Mouse (Mus musculus) limb, embryonic 11.5 days (tissue): ENCODE data around the gene Homer1. TPM values are rescaled to one million over a fixed set of nuclear protein-coding genes. Genes with fewer than 3 reads are reported as not detected.
A peak's percentile ranks its signal among the peaks of the same experiment; 100 is the strongest.

Experiments
- ATAC-seq: fragments of 200-750 bp; cut with Nextera tagmentation; 2 replicates; pipeline ENCODE4 v1.8.0; 2017; ENCODE audit warnings: low read depth; ENCODE audit not compliant: insufficient number of reproducible peaks, low FRiP score, low TSS enrichment
- DNase-seq: peaks from one replicate; pipeline ENCODE4 v3.0.0-alpha.2; 2015; ENCODE audit warnings: low spot score
- H3K27ac ChIP-seq: fragments of 300-500 bp; sonication (generic); replicated peaks from 2 replicates; pipeline ENCODE4 v1.5.1; 2014; ENCODE audit warnings: low read depth, mild to moderate bottlenecking, low read length
- H3K27me3 ChIP-seq: fragments of 300-500 bp; sonication (generic); 2 replicates; pipeline ENCODE4 v1.6.1; 2014; ENCODE audit warnings: mild to moderate bottlenecking, low read length, mixed read lengths; ENCODE audit not compliant: control insufficient read depth, insufficient read depth
- H3K36me3 ChIP-seq: fragments of 300-500 bp; sonication (generic); 2 replicates; pipeline ENCODE4 v1.6.1; 2014; ENCODE audit warnings: mild to moderate bottlenecking, low read length, moderate library complexity, mixed read lengths; ENCODE audit not compliant: control insufficient read depth, insufficient read depth
- H3K4me1 ChIP-seq: fragments of 300-500 bp; sonication (generic); 2 replicates; pipeline ENCODE4 v1.6.1; 2014; ENCODE audit warnings: low read length, mixed read lengths; ENCODE audit not compliant: control insufficient read depth, insufficient read depth
- H3K4me2 ChIP-seq: fragments of 300-500 bp; sonication (generic); 2 replicates; pipeline ENCODE4 v1.6.1; 2014; ENCODE audit warnings: low read depth, mild to moderate bottlenecking, moderate library complexity; ENCODE audit not compliant: severe bottlenecking
- H3K4me3 ChIP-seq: fragments of 300-500 bp; sonication (generic); 2 replicates; pipeline ENCODE4 v1.5.1; 2014; ENCODE audit warnings: low read depth, low read length
- H3K9ac ChIP-seq: fragments of 300-500 bp; sonication (generic); 2 replicates; pipeline ENCODE4 v1.6.1; 2014; ENCODE audit warnings: mild to moderate bottlenecking, low read length
- H3K9me3 ChIP-seq: fragments of 300-500 bp; sonication (generic); 2 replicates; pipeline ENCODE4 v1.6.1; 2016; ENCODE audit warnings: low read length; ENCODE audit not compliant: control insufficient read depth
- WGBS: fragments of 180-500 bp; shearing (Covaris S2); extraction: QIAGEN DNeasy Blood & Tissue Kit; methylation state at CpG from one replicate; pipeline ENCODE4 v1.1.7; 2014; 5-methylcytosine and 5-hydroxymethylcytosine counted together
- polyA plus RNA-seq: library from polyadenylated mRNA; unstranded; fragments of >200 nt; fragmentation: Nextera tagmentation; extraction: Ambion mirVana; gene quantifications from 2 replicates; pipeline ENCODE4 v1.2.1, GENCODE M21; 2014

The Homer1 gene
- polyA plus RNA-seq = 12.4 and 13.7 TPM in 2 replicates

DNA sequence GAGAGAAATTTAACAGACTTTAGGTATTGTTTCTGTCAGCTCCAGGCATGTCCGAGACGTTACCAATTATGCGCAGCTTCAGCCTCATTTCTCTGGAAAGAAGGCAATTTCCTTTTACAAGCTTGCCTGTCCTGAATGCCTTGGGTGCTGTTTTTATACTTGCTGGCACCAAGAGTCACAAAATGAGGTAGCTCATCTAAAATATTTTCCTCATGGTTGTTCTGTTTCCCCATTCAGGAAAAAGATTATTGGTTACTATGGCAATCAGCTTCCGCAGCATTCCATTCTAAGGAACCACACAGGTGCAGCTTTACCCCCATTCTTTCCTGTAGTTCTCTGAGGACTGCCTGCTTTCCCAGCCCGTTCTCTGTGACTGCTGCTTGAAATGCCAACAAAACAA is at the start of gene Homer1:
Gene Homer1, plus strand, starts transcription at position 320 of the 400 bp plus-strand sequence.
- Histone ChIP-seq H3K36me3 (no peaks in the 10 kb centered on the region), H3K4me1 (no peaks in the 10 kb centered on the region), H3K4me2 (no peak within 1 kb of the TSS), H3K9ac (no peak within 1 kb of the TSS), H3K27me3 (no peaks in the 10 kb centered on the region), H3K27ac (no peak within 1 kb of the TSS), H3K9me3 (no peaks in the 10 kb centered on the region), H3K4me3 (no peak within 1 kb of the TSS)
- no peak for ATAC-seq
- no peak for DNase-seq
- 79% methylated on average over 5 of the region's 5 CpGs for WGBS

DNA sequence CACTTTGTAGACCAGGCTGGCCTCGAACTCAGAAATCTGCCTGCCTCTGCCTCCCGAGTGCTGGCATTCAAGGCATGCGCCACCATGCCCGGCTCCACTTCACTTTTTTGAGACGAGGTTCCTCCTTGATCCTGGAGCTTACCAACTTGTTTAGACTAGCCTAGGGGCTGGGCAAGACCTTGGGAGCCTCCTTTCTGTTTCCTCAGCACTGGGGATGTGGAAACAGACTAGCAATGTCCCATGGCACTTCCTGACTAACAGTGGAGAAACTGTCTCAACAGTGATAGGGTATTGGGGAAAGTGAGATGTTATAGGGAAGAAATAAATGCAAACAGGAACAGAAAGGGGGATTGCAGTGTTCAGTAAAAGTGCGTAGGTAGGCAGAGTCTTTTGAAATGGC is 47.7 kb upstream of the Homer1 start:
- no peak for DNase-seq
- no peaks in the 10 kb centered on the region for H3K36me3 ChIP-seq
- 85% methylated on average over 6 of the region's 6 CpGs for WGBS
- no peaks in the 10 kb centered on the region for H3K27me3 ChIP-seq
- no peaks in the 10 kb centered on the region for H3K4me1 ChIP-seq
- no peak overlapping the region for H3K4me3 ChIP-seq
- H3K9me3 ChIP-seq = no peaks in the 10 kb centered on the region
- H3K9ac ChIP-seq = no peak overlapping the region
- no peak overlapping the region for H3K27ac ChIP-seq
- ATAC-seq = no peak
- no peak overlapping the region for H3K4me2 ChIP-seq

DNA sequence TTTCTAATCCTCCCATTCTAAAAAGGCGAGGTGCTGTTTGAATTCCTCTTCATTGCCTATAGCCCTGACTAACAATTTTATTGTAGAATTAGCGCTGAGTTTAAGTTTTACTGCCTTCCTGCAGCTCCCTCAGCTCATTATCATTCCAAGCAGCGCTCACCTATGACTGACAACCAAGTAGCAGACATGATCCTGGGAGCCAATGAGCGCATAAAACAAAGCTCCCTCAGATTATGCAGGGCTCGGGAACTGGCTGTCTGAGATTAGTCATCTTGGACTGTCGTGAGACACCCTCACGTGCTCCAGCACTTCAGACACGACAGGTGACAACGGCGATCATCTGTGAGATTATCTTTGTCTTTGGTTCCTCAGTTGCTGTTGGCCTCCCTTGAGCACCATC is 47.3 kb upstream of the Homer1 start:
- no peaks in the 10 kb centered on the region for H3K9me3 ChIP-seq
- ATAC-seq = no peak
- no peaks in the 10 kb centered on the region for H3K36me3 ChIP-seq
- H3K4me2 ChIP-seq = no peak overlapping the region
- H3K4me3 ChIP-seq = no peak overlapping the region
- no peaks in the 10 kb centered on the region for H3K27me3 ChIP-seq
- no peaks in the 10 kb centered on the region for H3K4me1 ChIP-seq
- H3K9ac ChIP-seq = no peak overlapping the region
- WGBS = 79% methylated on average over 10 of the region's 10 CpGs
- no peak for DNase-seq
- no peak overlapping the region for H3K27ac ChIP-seq

DNA sequence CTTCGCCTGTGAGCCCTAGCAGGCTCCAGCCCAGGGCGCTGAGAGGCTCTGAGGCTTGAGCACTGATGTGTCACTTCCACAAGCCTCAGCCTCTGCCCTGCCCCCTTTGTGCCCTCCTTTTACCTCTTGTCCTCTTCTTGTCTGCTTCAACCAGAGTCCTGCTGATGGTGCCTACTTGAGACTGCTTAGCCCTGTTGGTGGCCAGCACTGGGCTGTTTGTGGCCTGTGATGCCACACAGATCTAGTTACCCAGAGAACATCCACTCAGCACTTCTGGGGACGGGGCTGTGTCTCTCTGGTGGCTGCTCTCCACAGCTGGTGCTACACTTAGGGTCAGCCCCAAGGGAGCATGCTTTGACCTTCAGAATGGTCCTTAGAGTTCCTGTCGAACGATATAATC is 46.5 kb upstream of the Homer1 start:
- no peak overlapping the region for H3K9ac ChIP-seq
- peak; percentile 15 for DNase-seq
- WGBS = 80% methylated on average over 5 of the region's 5 CpGs
- H3K4me2 ChIP-seq = no peak overlapping the region
- no peak overlapping the region for H3K27ac ChIP-seq
- H3K4me3 ChIP-seq = no peak overlapping the region
- no peaks in the 10 kb centered on the region for H3K9me3 ChIP-seq
- no peaks in the 10 kb centered on the region for H3K4me1 ChIP-seq
- H3K27me3 ChIP-seq = no peaks in the 10 kb centered on the region
- ATAC-seq = no peak
- no peaks in the 10 kb centered on the region for H3K36me3 ChIP-seq

DNA sequence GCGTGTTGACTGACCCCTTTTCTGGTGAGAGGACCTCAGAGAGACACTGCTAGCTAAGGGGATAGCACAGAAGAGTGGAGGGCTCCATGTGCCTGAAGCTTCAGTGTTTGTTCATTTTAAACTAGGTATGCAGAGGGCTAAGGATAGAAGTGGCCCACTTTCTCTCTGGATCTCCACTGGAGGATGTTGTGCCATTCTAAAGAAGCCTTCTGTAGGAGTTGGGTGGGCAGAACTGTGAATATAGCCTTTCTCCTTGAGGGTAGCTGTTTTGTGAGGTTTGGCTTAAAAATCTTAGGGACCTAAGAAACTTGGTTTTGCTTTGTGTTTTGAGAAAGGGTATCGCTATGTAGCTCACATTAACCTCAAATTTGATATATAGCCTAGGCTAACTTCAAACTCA is 32.3 kb upstream of the Homer1 start:
- Histone ChIP-seq H3K27me3 (no peaks in the 10 kb centered on the region), H3K4me1 (no peaks in the 10 kb centered on the region), H3K4me2 (no peak overlapping the region), H3K27ac (no peak overlapping the region), H3K4me3 (no peak overlapping the region), H3K9me3 (no peaks in the 10 kb centered on the region), H3K9ac (no peak overlapping the region), H3K36me3 (no peaks in the 10 kb centered on the region)
- DNase-seq (no peak), ATAC-seq (no peak)
- WGBS = 89% methylated on average over 2 of the region's 2 CpGs

DNA sequence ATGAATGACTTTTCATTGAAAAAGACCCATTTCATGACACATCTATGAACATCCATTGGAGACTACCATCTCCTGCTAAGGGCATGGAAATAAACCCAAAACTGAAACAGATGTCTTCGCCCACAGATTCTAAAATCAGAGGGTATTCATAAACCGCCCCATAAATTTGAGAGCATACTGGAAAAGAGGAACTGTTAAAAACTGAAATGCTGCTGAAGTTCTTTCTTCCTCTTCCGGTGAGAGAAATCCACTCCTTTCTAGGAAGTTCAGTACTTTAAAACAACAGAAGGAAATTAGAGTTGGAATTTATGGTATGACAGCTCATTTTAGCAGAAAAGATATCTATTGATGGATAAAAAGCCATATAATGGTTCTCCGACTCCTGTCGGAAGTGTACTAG is 1.1 kb downstream of the Homer1 start:
- ATAC-seq (no peak), DNase-seq (no peak)
- H3K27me3 ChIP-seq = no peaks in the 10 kb centered on the region
- no peaks in the 10 kb centered on the region for H3K9me3 ChIP-seq
- H3K4me1 ChIP-seq = no peaks in the 10 kb centered on the region
- H3K9ac ChIP-seq = no peak overlapping the region
- H3K36me3 ChIP-seq = no peaks in the 10 kb centered on the region
- no peak overlapping the region for H3K4me2 ChIP-seq
- WGBS = 93% methylated on average over 5 of the region's 5 CpGs
- no peak overlapping the region for H3K27ac ChIP-seq
- H3K4me3 ChIP-seq = no peak overlapping the region

DNA sequence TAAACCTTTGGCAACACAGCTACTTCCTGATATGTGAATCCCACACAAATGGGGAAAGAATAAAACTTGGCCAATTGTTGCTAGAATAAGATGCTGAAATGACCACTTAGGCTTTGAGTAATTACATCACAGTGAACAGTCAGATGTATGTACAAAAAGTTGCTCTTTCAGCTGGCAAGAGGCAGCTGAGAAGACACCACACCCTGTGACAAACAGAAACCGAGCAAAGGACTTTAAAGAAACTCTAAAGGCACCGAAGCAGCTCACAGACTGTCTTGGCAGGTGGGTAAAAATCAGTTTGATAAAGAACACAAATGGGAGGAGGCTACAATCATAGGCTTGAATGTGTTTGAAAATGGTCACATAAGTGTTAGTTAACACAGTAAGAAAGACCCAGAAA is 1.6 kb downstream of the Homer1 start:
- Histone ChIP-seq H3K9ac (no peak overlapping the region), H3K27me3 (no peaks in the 10 kb centered on the region), H3K9me3 (no peaks in the 10 kb centered on the region), H3K4me3 (no peak overlapping the region), H3K27ac (no peak overlapping the region), H3K4me1 (no peaks in the 10 kb centered on the region), H3K4me2 (no peak overlapping the region), H3K36me3 (no peaks in the 10 kb centered on the region)
- no peak for DNase-seq
- ATAC-seq = no peak
- 78% methylated on average over 2 of the region's 2 CpGs for WGBS

DNA sequence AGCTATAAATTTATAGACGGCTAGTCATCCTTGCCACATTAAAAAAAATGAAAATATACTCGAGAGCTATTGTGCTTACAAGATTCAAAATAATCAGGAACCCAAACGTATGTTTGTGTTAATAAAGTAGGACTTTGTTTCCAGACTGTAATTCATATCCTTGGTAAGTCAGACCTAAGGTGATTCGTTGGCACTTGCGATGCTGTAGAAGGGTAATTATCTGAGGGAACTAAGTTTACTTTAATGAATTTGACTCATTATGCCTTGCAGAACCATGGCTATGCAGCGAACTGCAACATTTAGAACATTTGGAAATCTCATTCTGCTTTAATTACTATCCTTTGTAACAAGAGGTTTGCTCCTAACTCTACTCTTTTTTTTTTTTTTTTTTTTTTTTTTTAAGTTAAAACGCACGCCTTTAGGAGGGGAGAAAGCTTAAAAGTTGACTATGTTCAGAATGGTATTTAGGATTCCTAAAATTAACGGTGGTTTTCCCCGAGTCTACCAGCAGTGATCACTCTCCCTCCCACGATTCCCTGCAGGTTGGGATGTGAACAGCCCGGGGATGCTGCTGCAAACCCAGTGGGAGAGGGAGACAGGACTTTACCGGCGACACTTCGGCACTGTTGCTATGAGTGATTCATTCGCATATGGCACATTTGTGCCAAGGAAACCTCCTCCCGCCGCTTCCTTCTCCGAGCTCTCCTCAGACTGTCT is 3.6 kb downstream of the Homer1 start:
- DNase-seq = no peak
- Histone ChIP-seq H3K9me3 (no peaks in the 10 kb centered on the region), H3K27ac (peak overlapping the region; percentile 96; the same call in 1 of the 2 replicates), H3K27me3 (no peaks in the 10 kb centered on the region), H3K4me2 (peak overlapping the region; percentile 61), H3K4me3 (peak overlapping the region; percentile 87), H3K36me3 (no peaks in the 10 kb centered on the region), H3K9ac (peak overlapping the region; percentile 85), H3K4me1 (peaks cover 5% of the 10 kb centered on the region; the same call in 1 of the 2 replicates)
- WGBS = 14% methylated on average over 19 of the region's 19 CpGs
- peak; percentile 52 for ATAC-seq
